8 mouse cellular contexts compared by ENCODE assay signal in genomic region chr17:56829795-56830194, GRCm38 (mm10). TPM values are rescaled to one million over a fixed set of nuclear protein-coding genes. Genes with fewer than 3 reads are reported as not detected.
DNase-seq lines count a peak whose midpoint lies in the region; ATAC-seq and TF ChIP-seq lines count a peak whose summit lies in the region.

No protein-coding gene starts in this region.

- WGBS in kidney, embryonic 14.5 days = 1% methylated on average over 27 of the region's 27 CpGs
- WGBS in bone marrow, adult 2 months = 10% methylated on average over 27 of the region's 27 CpGs
- under 1% methylated on average over 27 of the region's 27 CpGs for WGBS in forebrain, embryonic 13.5 days
- under 1% methylated on average over 27 of the region's 27 CpGs for WGBS in limb, embryonic 12.5 days

- H3K4me2 ChIP-seq in kidney, embryonic 14.5 days (replicated peaks; ENCODE audit: low read depth, low read length) = peak overlapping the region; percentile 85
- H3K4me2 ChIP-seq in forebrain, embryonic 13.5 days = peak overlapping the region; percentile 76
- H3K4me2 ChIP-seq in limb, embryonic 12.5 days = peak overlapping the region; percentile 79

- H3K4me3 ChIP-seq in kidney, embryonic 14.5 days (ENCODE audit: low read length) = peak overlapping the region; percentile 60
- H3K4me3 ChIP-seq in bone marrow, adult 2 months (replicated peaks; ENCODE audit: control insufficient read depth, low read depth, low read length) = peak overlapping the region; percentile 69
- H3K4me3 ChIP-seq in forebrain, embryonic 13.5 days = peak overlapping the region; percentile 57
- H3K4me3 ChIP-seq in limb, embryonic 12.5 days (replicated peaks) = peak overlapping the region; percentile 71

- peaks cover 9% of the 10 kb centered on the region for H3K27me3 ChIP-seq in kidney, embryonic 14.5 days (ENCODE audit: control insufficient read depth, insufficient read depth, low read length)
- peaks cover 7% of the 10 kb centered on the region; the same call in 1 of the 2 replicates for H3K27me3 ChIP-seq in forebrain, embryonic 13.5 days
- peaks cover 47% of the 10 kb centered on the region for H3K27me3 ChIP-seq in limb, embryonic 12.5 days

- TF ChIP-seq POLR2A in bone marrow, adult 2 months (IDR thresholded peaks at IDR 0.05; ENCODE audit: borderline replicate concordance, control insufficient read depth, low read depth, low read length) = no peak

- H3K9me3 ChIP-seq in kidney, embryonic 14.5 days (ENCODE audit: control insufficient read depth, low read length) = no peaks in the 10 kb centered on the region
- no peaks in the 10 kb centered on the region for H3K9me3 ChIP-seq in forebrain, embryonic 13.5 days (replicated peaks)
- H3K9me3 ChIP-seq in limb, embryonic 12.5 days = no peaks in the 10 kb centered on the region

- H3K27ac ChIP-seq in kidney, embryonic 14.5 days (ENCODE audit: low read depth, low read length) = no peak overlapping the region
- no peak overlapping the region; the same call in 1 of the 2 replicates for H3K27ac ChIP-seq in bone marrow, adult 2 months (ENCODE audit: control insufficient read depth, insufficient read depth, low read depth, low read length, poor library complexity)
- H3K27ac ChIP-seq in forebrain, embryonic 13.5 days = no peak overlapping the region
- H3K27ac ChIP-seq in limb, embryonic 12.5 days = no peak overlapping the region

- no peak for ATAC-seq in kidney, embryonic 14.5 days (ENCODE audit: low FRiP score, low TSS enrichment)
- ATAC-seq in forebrain, embryonic 13.5 days = no peak
- ATAC-seq in limb, embryonic 12.5 days (ENCODE audit: insufficient number of reproducible peaks, insufficient read depth, low FRiP score, low TSS enrichment, low read depth) = no peak
- no peak for ATAC-seq in activated CD4-positive, CD25-positive, alpha-beta regulatory T cell, adult 4 months
- ATAC-seq in erythroid progenitor cell, adult 5-6 weeks (replicated peaks; ENCODE audit: low FRiP score, poor library complexity, severe bottlenecking) = no peak

- DNase-seq in kidney, adult 8-10 months = no peak
- peak; percentile 47 for DNase-seq in retina, embryonic 14.5 days (ENCODE audit: low spot score)

- no peaks in the 10 kb centered on the region; the same call in 1 of the 2 replicates for H3K4me1 ChIP-seq in kidney, embryonic 14.5 days (ENCODE audit: control insufficient read depth, insufficient read depth, low read length)
- H3K4me1 ChIP-seq in bone marrow, adult 2 months (ENCODE audit: control insufficient read depth, insufficient read depth, low read length) = no peaks in the 10 kb centered on the region; the same call in 1 of the 2 replicates
- H3K4me1 ChIP-seq in forebrain, embryonic 13.5 days = peaks cover 20% of the 10 kb centered on the region
- peaks cover 6% of the 10 kb centered on the region; the same call in 1 of the 2 replicates for H3K4me1 ChIP-seq in limb, embryonic 12.5 days (replicated peaks)

- no peaks in the 10 kb centered on the region for H3K36me3 ChIP-seq in kidney, embryonic 14.5 days (ENCODE audit: control insufficient read depth, insufficient read depth, low read length)
- H3K36me3 ChIP-seq in forebrain, embryonic 13.5 days (ENCODE audit: poor library complexity, severe bottlenecking) = no peaks in the 10 kb centered on the region
- H3K36me3 ChIP-seq in limb, embryonic 12.5 days = no peaks in the 10 kb centered on the region

- TF ChIP-seq CTCF in bone marrow, adult 2 months (IDR thresholded peaks at IDR 0.05; ENCODE audit: control insufficient read depth, insufficient read depth, low read length) = no peak

- H3K9ac ChIP-seq in kidney, embryonic 14.5 days (ENCODE audit: low read depth, low read length) = peak overlapping the region; percentile 56; the same call in 1 of the 2 replicates
- peak overlapping the region; percentile 68 for H3K9ac ChIP-seq in forebrain, embryonic 13.5 days
- peak overlapping the region; percentile 64; the same call in 1 of the 2 replicates for H3K9ac ChIP-seq in limb, embryonic 12.5 days (replicated peaks)

RNA-seq across cellular contexts. Expression of gene Rfx2, which starts 1.0 kb away (rescaled TPM):
- polyA plus RNA-seq in kidney, embryonic 14.5 days (2014; fragmentation: Nextera tagmentation; extraction: Ambion mirVana) = 2.3 and 3.9 TPM in 2 replicates
- polyA plus RNA-seq in bone marrow, adult 2 months (2011; ENCODE audit: insufficient read depth, insufficient read length, low replicate concordance, missing spikeins) = 16.2 and 18.2 TPM in 2 replicates
- polyA plus RNA-seq in forebrain, embryonic 13.5 days (2015; fragmentation: Nextera tagmentation; extraction: Ambion mirVana) = 5.8 and 6.9 TPM in 2 replicates
- 3.6 and 4.1 TPM in 2 replicates for polyA plus RNA-seq in limb, embryonic 12.5 days (2016; fragmentation: Nextera tagmentation; extraction: Ambion mirVana)
- polyA plus RNA-seq in activated CD4-positive, CD25-positive, alpha-beta regulatory T cell, adult 4 months (2017; shearing (Covaris generic)) = 1 to 10 TPM; 1.4 to 1.9 TPM
- total RNA-seq in erythroid progenitor cell, adult 5-6 weeks (2015; ENCODE audit: low replicate concordance) = 101 and 107 TPM in 2 replicates
- 76.1 and 105 TPM in 2 replicates for total RNA-seq in erythroid progenitor cell, adult 5-6 weeks (2017; ENCODE audit: low replicate concordance)

RNA-seq across cellular contexts. Expression of gene Acsbg2, which starts 44.5 kb away (rescaled TPM):
- polyA plus RNA-seq in kidney, embryonic 14.5 days (2014; fragmentation: Nextera tagmentation; extraction: Ambion mirVana) = not detected in 2 replicates
- not detected in 2 replicates for polyA plus RNA-seq in bone marrow, adult 2 months (2011; ENCODE audit: insufficient read depth, insufficient read length, low replicate concordance, missing spikeins)
- not detected in 2 replicates for polyA plus RNA-seq in forebrain, embryonic 13.5 days (2015; fragmentation: Nextera tagmentation; extraction: Ambion mirVana)
- not detected in 2 replicates for polyA plus RNA-seq in limb, embryonic 12.5 days (2016; fragmentation: Nextera tagmentation; extraction: Ambion mirVana)
- under 1 TPM in 1 of 2 experiments, not detected in 1; 0.21 TPM for polyA plus RNA-seq in activated CD4-positive, CD25-positive, alpha-beta regulatory T cell, adult 4 months (2017; shearing (Covaris generic))
- total RNA-seq in erythroid progenitor cell, adult 5-6 weeks (2015; ENCODE audit: low replicate concordance) = not detected in 2 replicates
- not detected in 2 replicates for total RNA-seq in erythroid progenitor cell, adult 5-6 weeks (2017; ENCODE audit: low replicate concordance)

RNA-seq across cellular contexts. Expression of gene 1700061G19Rik, which starts 45.5 kb away (rescaled TPM):
- polyA plus RNA-seq in kidney, embryonic 14.5 days (2014; fragmentation: Nextera tagmentation; extraction: Ambion mirVana) = 0.15 and 0.30 TPM in 2 replicates
- polyA plus RNA-seq in bone marrow, adult 2 months (2011; ENCODE audit: insufficient read depth, insufficient read length, low replicate concordance, missing spikeins) = 0.92 TPM in 1 of 2 replicates, not detected in the other
- polyA plus RNA-seq in forebrain, embryonic 13.5 days (2015; fragmentation: Nextera tagmentation; extraction: Ambion mirVana) = 0.33 and 0.45 TPM in 2 replicates
- polyA plus RNA-seq in limb, embryonic 12.5 days (2016; fragmentation: Nextera tagmentation; extraction: Ambion mirVana) = 0.26 and 0.52 TPM in 2 replicates
- under 1 TPM; 0.28 to 0.37 TPM for polyA plus RNA-seq in activated CD4-positive, CD25-positive, alpha-beta regulatory T cell, adult 4 months (2017; shearing (Covaris generic))
- not detected in 2 replicates for total RNA-seq in erythroid progenitor cell, adult 5-6 weeks (2015; ENCODE audit: low replicate concordance)
- not detected in 2 replicates for total RNA-seq in erythroid progenitor cell, adult 5-6 weeks (2017; ENCODE audit: low replicate concordance)

RNA-seq across cellular contexts. Expression of gene Prr22, which starts 59.7 kb away (rescaled TPM):
- polyA plus RNA-seq in kidney, embryonic 14.5 days (2014; fragmentation: Nextera tagmentation; extraction: Ambion mirVana) = 1.7 and 2.3 TPM in 2 replicates
- polyA plus RNA-seq in bone marrow, adult 2 months (2011; ENCODE audit: insufficient read depth, insufficient read length, low replicate concordance, missing spikeins) = 1.7 and 1.9 TPM in 2 replicates
- 1.2 and 1.3 TPM in 2 replicates for polyA plus RNA-seq in forebrain, embryonic 13.5 days (2015; fragmentation: Nextera tagmentation; extraction: Ambion mirVana)
- 0.69 and 1.3 TPM in 2 replicates for polyA plus RNA-seq in limb, embryonic 12.5 days (2016; fragmentation: Nextera tagmentation; extraction: Ambion mirVana)
- under 1 TPM; 0.33 to 0.74 TPM for polyA plus RNA-seq in activated CD4-positive, CD25-positive, alpha-beta regulatory T cell, adult 4 months (2017; shearing (Covaris generic))
- total RNA-seq in erythroid progenitor cell, adult 5-6 weeks (2015; ENCODE audit: low replicate concordance) = not detected in 2 replicates
- total RNA-seq in erythroid progenitor cell, adult 5-6 weeks (2017; ENCODE audit: low replicate concordance) = not detected in 2 replicates
